Mouse (Mus musculus) CD4-positive, CD25-positive, alpha-beta regulatory T cell, adult 2 months (primary cell): Measurements from ENCODE around the gene Kdelc2.

Experiments
- DNase-seq: peaks from one replicate; pipeline ENCODE4 v3.0.0-alpha.2; 2012; ENCODE audit warnings: low read depth, low spot score

Kdelc2 gene

DNA sequence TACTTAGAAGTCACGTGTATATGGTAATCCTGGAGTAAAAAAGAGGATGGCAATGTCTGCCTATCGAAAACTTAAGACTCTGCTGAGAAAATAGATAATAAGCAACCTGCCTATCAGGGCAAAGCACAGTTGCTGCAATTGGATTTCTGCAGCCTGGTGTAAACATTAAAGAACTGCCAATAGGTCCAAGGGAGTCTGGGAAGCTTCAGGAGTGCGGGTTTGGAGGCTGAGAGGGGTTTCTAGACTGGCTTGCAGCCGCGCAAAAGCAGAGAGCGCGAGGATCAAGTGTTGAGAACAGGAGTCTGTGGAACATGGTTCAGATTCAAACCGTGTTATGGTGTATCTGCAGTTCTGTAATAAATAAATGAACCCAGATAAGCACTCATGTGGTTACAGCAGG is 1.0 kb downstream of the Kdelc2 start:
- DNase-seq = no peak

DNA sequence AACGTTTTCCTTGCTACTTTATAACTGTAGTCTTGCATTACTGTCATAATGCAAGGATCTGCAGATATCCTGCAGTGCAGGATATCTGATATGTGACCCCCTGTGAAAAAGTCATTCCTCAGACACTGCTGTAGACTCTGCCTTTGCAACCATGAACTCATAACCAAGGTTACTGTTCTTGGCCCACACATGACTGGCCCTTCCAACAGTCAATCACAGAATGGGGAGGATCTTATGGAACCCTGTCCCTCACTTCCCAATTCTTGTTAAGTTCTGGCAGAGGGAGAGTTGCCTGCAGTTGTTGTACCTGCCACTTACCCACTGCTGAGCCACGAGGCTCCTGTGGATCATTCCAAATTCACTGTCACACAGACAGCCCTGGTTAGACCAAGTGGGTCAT is 3.6 kb downstream of the Kdelc2 start:
- no peak for DNase-seq

- DNase-seq = no peak
These were observed 5.3 kb downstream of the Kdelc2 start for GRCm38 (mm10) chr9:53389109-53389508.

GRCm38 (mm10) chr9:53390136-53390535 is 6.3 kb downstream of the Kdelc2 start:
- no peak for DNase-seq

DNA sequence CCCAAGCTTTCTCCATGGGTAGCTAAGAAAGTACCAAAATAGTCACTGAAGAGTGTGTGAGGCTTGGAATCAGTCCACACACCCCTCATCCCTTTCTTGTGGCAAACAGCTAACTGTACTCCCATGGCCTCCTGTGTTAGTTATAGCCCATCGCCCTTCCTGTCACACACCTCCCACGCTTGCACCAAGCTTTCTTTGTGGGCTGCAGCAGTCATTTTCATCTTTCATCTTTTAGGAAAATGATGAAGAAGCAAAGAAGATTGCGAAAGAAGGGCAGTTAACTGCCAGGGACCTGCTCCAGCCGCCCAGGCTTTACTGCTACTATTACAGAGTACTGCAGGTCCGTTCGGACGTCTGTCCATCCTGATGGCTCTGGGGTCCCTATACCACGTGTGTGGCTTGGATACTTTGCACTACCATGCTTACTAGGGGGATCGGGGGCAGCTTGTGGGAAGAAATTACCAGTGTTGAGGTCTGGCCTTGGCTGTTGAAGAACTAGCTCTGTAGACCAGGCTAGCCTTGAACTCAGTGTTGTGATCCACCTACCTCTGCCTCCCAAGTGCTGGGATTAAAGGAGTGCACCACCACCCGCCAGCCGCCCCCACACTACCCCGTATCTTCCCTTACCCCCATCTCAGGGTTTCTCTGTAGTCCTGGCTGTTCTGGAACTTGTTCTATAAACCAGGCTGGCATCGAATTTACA is 14.0 kb downstream of the Kdelc2 start:
- no peak for DNase-seq

- peak; percentile 93 for DNase-seq
These were observed 14.5 kb downstream of the Kdelc2 start for GRCm38 (mm10) chr9:53398388-53398700.

DNA sequence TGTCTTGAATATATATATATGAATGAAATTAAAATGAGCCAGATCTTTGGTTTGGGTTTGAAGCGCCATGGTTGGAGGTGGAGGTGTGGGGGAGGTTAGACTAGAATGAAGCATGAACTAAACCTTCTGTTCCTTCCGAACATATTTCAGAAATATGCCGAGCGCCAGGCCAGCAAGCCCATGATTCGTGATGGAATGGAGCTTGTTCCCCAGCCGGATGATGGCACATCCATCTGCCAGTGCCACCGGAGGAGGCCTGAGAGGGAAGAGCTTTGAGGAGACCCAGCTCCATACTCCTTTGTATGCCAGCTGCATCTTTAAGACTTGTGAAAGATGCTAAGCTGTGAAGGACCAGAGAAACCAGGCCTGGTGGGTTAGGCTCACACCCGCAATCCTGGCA is 15.7 kb downstream of the Kdelc2 start:
- no peak for DNase-seq

- no peak for DNase-seq
These were observed 16.9 kb downstream of the Kdelc2 start for GRCm38 (mm10) chr9:53400696-53401095.

GRCm38 (mm10) chr9:53401146-53401545 is 17.3 kb downstream of the Kdelc2 start:
- no peak for DNase-seq

DNA sequence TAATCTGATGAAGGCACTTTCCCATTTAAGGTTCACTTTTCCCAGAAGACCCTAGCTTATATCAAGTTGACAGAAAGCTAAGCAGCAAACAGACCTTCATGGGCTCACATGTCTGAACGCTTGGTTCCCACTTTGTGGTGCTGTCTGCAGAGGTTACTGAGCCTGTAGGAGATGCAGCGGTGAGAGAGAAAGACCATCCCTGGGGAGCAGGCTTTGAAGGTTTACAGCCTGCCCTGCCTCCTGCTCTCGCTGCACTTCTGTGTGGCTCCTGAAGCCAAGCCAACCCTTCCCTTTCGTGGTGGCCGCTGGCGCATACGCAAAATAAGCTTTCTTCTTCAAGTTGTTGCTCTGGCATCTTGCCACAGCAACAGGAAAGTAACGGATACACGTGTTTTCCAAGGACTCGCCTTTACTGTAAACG is 18.5 kb downstream of the Kdelc2 start, which contains the start of gene 4930550C14Rik:
Gene 4930550C14Rik, plus strand, starts transcription at position 35 of the 421 bp plus-strand sequence.
- DNase-seq = no peak

GRCm38 (mm10) chr9:53402991-53403390 is 19.2 kb downstream of the Kdelc2 start:
- no peak for DNase-seq

DNA sequence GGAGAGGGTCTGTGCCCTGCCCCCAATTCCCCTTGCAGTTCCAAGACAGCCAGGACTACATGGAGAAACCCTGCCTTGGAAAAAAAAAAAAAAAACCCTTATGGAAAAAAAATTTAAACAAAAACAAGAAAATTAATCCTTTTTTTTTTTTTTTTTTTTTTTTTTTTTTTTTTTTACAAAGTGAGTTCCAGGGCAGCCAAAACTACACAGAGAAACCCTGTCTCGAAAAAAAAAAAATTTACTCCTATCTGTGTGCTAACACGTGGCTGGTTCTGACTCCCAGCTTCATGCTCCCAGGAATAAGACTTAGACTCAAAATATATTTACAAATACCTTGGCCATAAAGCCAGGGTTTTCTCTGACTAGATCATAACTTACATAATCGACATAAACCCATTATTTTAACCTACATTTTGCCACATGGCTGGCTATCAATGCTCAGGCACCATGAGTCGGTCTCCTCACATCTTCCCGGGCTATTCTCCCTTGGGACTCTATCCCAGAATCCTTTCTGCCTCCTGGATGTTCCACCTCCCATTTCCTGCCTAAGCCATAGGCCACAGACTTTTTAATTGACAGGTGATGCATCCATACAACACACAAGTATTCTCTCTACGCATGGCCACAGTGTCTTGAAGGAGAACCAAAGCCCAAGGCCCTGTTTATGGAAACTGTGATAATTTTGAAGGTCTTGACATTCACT is 20.4 kb downstream of the Kdelc2 start:
- peak; percentile 10 for DNase-seq

- peak; percentile 94 for DNase-seq
These were observed 21.2 kb downstream of the Kdelc2 start for GRCm38 (mm10) chr9:53404753-53405722.

DNA sequence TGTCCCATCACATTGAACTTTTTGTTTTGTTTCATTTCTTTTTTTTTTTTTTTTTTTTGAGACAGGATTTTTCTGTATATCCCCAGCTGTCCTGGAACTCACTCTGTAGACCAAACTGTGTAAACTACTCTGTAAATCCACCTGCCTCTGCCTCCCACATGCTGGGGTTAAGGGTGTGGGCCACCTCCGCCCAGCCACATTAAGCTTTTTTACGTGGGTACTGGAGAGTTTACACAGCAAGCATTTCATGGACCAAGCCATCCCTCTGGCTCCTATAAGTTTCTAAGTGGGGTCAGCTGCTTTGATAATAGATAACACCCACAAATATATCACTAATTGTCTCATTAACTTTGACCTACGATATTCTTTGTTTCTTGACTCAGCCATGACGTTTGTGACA is 24.7 kb downstream of the Kdelc2 start:
- no peak for DNase-seq

- DNase-seq = no peak
These were observed 25.1 kb downstream of the Kdelc2 start for GRCm38 (mm10) chr9:53408953-53409361.

GRCm38 (mm10) chr9:53409427-53409826 is 25.6 kb downstream of the Kdelc2 start:
- no peak for DNase-seq

DNA sequence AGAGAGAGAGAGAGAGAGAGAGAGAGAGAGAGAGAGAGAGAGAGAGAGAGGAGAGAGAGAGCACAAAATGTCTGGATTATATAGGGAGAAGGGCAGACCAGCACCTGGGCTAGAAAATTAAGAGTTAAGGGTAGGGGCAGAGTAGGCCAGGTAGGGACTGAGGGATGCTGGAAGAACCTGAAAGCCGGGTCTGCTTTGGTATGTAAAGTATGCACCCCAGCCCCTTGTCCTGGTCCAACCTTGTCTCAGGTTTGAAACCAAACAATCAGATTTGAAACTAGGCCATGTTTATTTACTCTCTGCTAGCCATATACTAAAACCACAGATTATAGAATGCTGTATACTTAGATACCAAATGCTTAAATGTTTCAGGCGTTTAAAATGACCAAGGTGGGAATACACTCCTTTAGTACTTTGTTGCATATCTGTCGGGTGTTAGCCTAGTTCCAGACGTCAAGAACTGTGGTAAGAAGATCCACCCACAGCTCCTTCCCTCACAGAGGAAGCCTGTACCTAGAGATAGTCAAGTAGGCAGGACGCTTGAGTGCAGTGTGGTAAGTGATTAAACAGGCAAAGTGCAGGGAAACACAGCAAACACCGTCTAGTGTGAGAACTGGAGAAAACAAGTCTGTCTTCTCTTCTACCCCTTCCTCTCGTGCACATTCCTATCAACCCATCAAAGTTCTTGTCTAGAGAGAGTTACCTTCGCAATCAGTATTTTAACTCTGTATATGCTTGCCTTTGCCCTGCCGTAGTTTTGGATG is 38.5 kb downstream of the Kdelc2 start:
- DNase-seq = no peak

- DNase-seq = no peak
These were observed 42.9 kb downstream of the Kdelc2 start for GRCm38 (mm10) chr9:53426726-53427125.

DNA sequence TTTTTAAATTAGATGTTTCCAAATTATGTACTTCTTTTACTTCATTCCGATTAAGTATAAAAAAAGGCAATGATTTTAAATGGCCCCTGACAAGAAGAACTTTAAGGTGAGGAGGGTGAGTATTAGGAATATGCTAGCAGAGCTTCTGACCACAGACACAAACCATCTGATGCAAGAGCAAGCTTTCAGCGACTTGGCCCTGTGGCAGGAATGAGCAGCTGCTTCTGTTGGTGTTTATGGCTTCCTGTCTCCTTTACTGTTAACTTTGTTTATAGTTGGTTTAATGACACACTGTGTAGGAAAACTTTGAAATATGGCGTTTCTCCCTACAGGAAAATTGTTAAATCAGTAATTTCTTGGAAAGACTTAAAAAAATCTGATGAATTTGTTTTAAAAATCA is 43.8 kb downstream of the Kdelc2 start:
- DNase-seq = no peak

DNA sequence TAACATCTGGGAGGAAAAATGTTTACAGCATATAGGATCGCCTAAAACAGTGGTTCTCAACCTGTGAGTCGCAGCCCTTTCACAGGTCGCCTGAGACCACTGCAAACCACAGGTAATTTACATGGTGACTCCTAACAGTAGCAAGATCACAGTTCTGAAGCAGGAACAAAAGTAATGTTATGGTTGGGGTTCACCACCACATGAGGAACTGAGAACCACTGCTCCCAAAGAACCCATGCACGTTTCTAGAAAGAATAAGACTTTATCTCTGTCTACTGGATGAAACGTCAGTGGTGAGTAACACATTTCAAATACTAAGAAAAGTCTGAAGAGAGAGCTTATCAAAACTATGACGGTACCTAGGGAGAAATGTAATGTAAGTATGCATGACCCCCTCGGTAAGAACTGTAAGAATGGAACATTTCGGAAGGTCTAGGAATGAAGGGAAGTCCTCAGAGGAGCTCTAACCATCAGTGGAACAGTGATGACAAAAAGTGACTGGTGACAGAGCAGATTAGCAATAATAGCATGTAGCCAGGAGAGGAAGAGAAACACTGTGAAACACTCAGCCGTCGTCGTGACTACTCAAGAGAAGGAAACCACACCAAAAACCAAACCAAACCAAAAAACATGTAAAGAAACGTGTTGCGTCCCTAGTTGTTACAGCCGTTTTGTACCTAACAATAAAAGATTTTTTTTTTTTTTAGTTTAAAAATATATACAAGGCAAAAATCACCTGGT is 52.2 kb downstream of the Kdelc2 start:
- no peak for DNase-seq

GRCm38 (mm10) chr9:53450609-53451008 is 66.8 kb downstream of the Kdelc2 start:
- DNase-seq = no peak
